ENCODE assay signal across 13 mouse cellular contexts in genomic region chr11:61526872-61527271, GRCm38 (mm10). TPM values are rescaled to one million over a fixed set of nuclear protein-coding genes. Genes with fewer than 3 reads are reported as not detected.
A peak's percentile ranks its signal among the peaks of the same experiment; 100 is the strongest.
DNase-seq lines count a peak whose midpoint lies in the region; ATAC-seq and TF ChIP-seq lines count a peak whose summit lies in the region.
"Had no signal": no experiment of that assay in that cellular context is flagged by ENCODE, and none has a peak within 500 bp of the region (broad histone marks: within the 10 kb centered on the region; RNA-seq: fewer than 3 reads in every experiment).

No protein-coding gene starts in this region.

- H3K9ac ChIP-seq in hindbrain, postnatal 0 days (replicated peaks; ENCODE audit: low read length), result no peak overlapping the region
- H3K9ac ChIP-seq in midbrain, embryonic 13.5 days (replicated peaks), result no peak overlapping the region
- H3K9ac ChIP-seq: heart, embryonic 12.5 days; limb, embryonic 12.5 days had no signal

- ATAC-seq in hindbrain, postnatal 0 days, result no peak
- ATAC-seq in midbrain, embryonic 13.5 days, result no peak

- no peaks in the 10 kb centered on the region for H3K27me3 ChIP-seq in hindbrain, postnatal 0 days (ENCODE audit: insufficient read depth, low read length)
- H3K27me3 ChIP-seq in hindbrain, embryonic 10.5 days (ENCODE audit: insufficient read depth, poor library complexity, severe bottlenecking), result no peaks in the 10 kb centered on the region
- H3K27me3 ChIP-seq in midbrain, embryonic 13.5 days, result no peaks in the 10 kb centered on the region
- H3K27me3 ChIP-seq: CH12.LX; heart, embryonic 12.5 days; limb, embryonic 12.5 days had no signal

- DNase-seq in hindbrain, postnatal 0 days (ENCODE audit: low spot score), result peak; percentile 33
- DNase-seq in hindbrain, embryonic 10.5 days (ENCODE audit: low spot score), result no peak
- peak; percentile 24 for DNase-seq in urinary bladder, postnatal 14 days (ENCODE audit: low spot score)
- no peak for DNase-seq in urinary bladder, postnatal 10 days (ENCODE audit: low spot score)
- peak; percentile 89 for DNase-seq in cerebellum, adult 8-10 months
- DNase-seq in yolk sac, embryonic 10.5 days (ENCODE audit: low spot score), result no peak
- DNase-seq: kidney, postnatal 10 days had no signal

- no peak for TF ChIP-seq CTCF in hindbrain, postnatal 0 days (IDR thresholded peaks at IDR 0.05; ENCODE audit: low read depth)

- WGBS in hindbrain, postnatal 0 days, result 63% methylated on average over 1 of the region's 1 CpGs
- WGBS in hindbrain, embryonic 10.5 days, result 91% methylated on average over 1 of the region's 1 CpGs
- 95% methylated on average over 1 of the region's 1 CpGs for WGBS in midbrain, embryonic 13.5 days

- H3K4me3 ChIP-seq in hindbrain, postnatal 0 days (ENCODE audit: low read length), result no peak overlapping the region
- H3K4me3 ChIP-seq in hindbrain, embryonic 10.5 days, result no peak overlapping the region
- H3K4me3 ChIP-seq in midbrain, embryonic 13.5 days (replicated peaks), result no peak overlapping the region
- H3K4me3 ChIP-seq: heart, embryonic 12.5 days; limb, embryonic 12.5 days had no signal

- H3K36me3 ChIP-seq in hindbrain, postnatal 0 days (ENCODE audit: insufficient read depth, low read length), result peaks cover 11% of the 10 kb centered on the region; the same call in 1 of the 2 replicates
- H3K36me3 ChIP-seq in hindbrain, embryonic 10.5 days, result peaks cover 72% of the 10 kb centered on the region
- peaks cover 16% of the 10 kb centered on the region for H3K36me3 ChIP-seq in midbrain, embryonic 13.5 days

- H3K4me2 ChIP-seq in hindbrain, postnatal 0 days (ENCODE audit: low read depth, low read length), result no peak overlapping the region
- no peak overlapping the region for H3K4me2 ChIP-seq in midbrain, embryonic 13.5 days (replicated peaks)
- H3K4me2 ChIP-seq: heart, embryonic 12.5 days; limb, embryonic 12.5 days had no signal

- no peaks in the 10 kb centered on the region; the same call in 1 of the 2 replicates for H3K4me1 ChIP-seq in hindbrain, postnatal 0 days (ENCODE audit: insufficient read depth, low read length)
- H3K4me1 ChIP-seq in hindbrain, embryonic 10.5 days (replicated peaks), result peaks cover 11% of the 10 kb centered on the region
- peaks cover 11% of the 10 kb centered on the region for H3K4me1 ChIP-seq in midbrain, embryonic 13.5 days (replicated peaks)
- H3K4me1 ChIP-seq: limb, embryonic 12.5 days had no signal

- H3K9me3 ChIP-seq in hindbrain, postnatal 0 days (ENCODE audit: low read length), result no peaks in the 10 kb centered on the region
- no peaks in the 10 kb centered on the region for H3K9me3 ChIP-seq in hindbrain, embryonic 10.5 days
- no peaks in the 10 kb centered on the region for H3K9me3 ChIP-seq in midbrain, embryonic 13.5 days
- H3K9me3 ChIP-seq: heart, embryonic 12.5 days; limb, embryonic 12.5 days had no signal

- no peak overlapping the region for H3K27ac ChIP-seq in hindbrain, postnatal 0 days
- H3K27ac ChIP-seq in hindbrain, embryonic 10.5 days, result no peak overlapping the region
- H3K27ac ChIP-seq in midbrain, embryonic 13.5 days, result no peak overlapping the region
- H3K27ac ChIP-seq: limb, embryonic 12.5 days; macrophage had no signal

RNA-seq across cellular contexts. Expression of gene B9d1, which starts 21.9 kb away (rescaled TPM):
- 22.8 and 33.9 TPM in 2 replicates for total RNA-seq in hindbrain, postnatal 0 days (2014; rRNA removed)
- 26.2 and 29.7 TPM in 2 replicates for polyA plus RNA-seq in hindbrain, postnatal 0 days (2015; fragmentation: Nextera tagmentation; extraction: Ambion mirVana)
- 51.9 and 54.7 TPM in 2 replicates for polyA plus RNA-seq in hindbrain, embryonic 10.5 days (2016; fragmentation: Nextera tagmentation; extraction: Ambion mirVana)
- polyA plus RNA-seq in midbrain, embryonic 13.5 days (2015; fragmentation: Nextera tagmentation; extraction: Ambion mirVana), result 38.3 and 40.8 TPM in 2 replicates
- total RNA-seq: monocyte, adult 5-6 weeks had no signal

RNA-seq across cellular contexts. Expression of gene Mapk7, which starts 32.7 kb away (rescaled TPM):
- 50.5 and 58.8 TPM in 2 replicates for total RNA-seq in hindbrain, postnatal 0 days (2014; rRNA removed)
- polyA plus RNA-seq in hindbrain, postnatal 0 days (2015; fragmentation: Nextera tagmentation; extraction: Ambion mirVana), result 43.1 TPM in 2 replicates
- polyA plus RNA-seq in hindbrain, embryonic 10.5 days (2016; fragmentation: Nextera tagmentation; extraction: Ambion mirVana), result 99.5 and 107 TPM in 2 replicates
- 76.6 and 87.2 TPM in 2 replicates for polyA plus RNA-seq in midbrain, embryonic 13.5 days (2015; fragmentation: Nextera tagmentation; extraction: Ambion mirVana)

RNA-seq across cellular contexts. Expression of gene Mfap4, which starts 41.6 kb away (rescaled TPM):
- 42.1 and 68.1 TPM in 2 replicates for total RNA-seq in hindbrain, postnatal 0 days (2014; rRNA removed)
- polyA plus RNA-seq in hindbrain, postnatal 0 days (2015; fragmentation: Nextera tagmentation; extraction: Ambion mirVana), result 38.7 and 43.3 TPM in 2 replicates
- polyA plus RNA-seq in hindbrain, embryonic 10.5 days (2016; fragmentation: Nextera tagmentation; extraction: Ambion mirVana), result 78.2 and 88.3 TPM in 2 replicates
- polyA plus RNA-seq in midbrain, embryonic 13.5 days (2015; fragmentation: Nextera tagmentation; extraction: Ambion mirVana), result 28.6 and 35.4 TPM in 2 replicates
- total RNA-seq: CH12.LX; monocyte, adult 5-6 weeks had no signal
- polyA plus RNA-seq: macrophage had no signal

RNA-seq across cellular contexts. Expression of gene Epn2, which starts 52.6 kb away (rescaled TPM):
- total RNA-seq in hindbrain, postnatal 0 days (2014; rRNA removed), result 76.4 and 84.2 TPM in 2 replicates
- polyA plus RNA-seq in hindbrain, postnatal 0 days (2015; fragmentation: Nextera tagmentation; extraction: Ambion mirVana), result 56.1 and 59.9 TPM in 2 replicates
- 23.3 and 25.7 TPM in 2 replicates for polyA plus RNA-seq in hindbrain, embryonic 10.5 days (2016; fragmentation: Nextera tagmentation; extraction: Ambion mirVana)
- 48.3 and 51.2 TPM in 2 replicates for polyA plus RNA-seq in midbrain, embryonic 13.5 days (2015; fragmentation: Nextera tagmentation; extraction: Ambion mirVana)
- total RNA-seq: monocyte, adult 5-6 weeks had no signal

Comparison
In these comparisons a context has a peak if more than half of its experiments do, and no peak if none do; other contexts are left out.
1. DNase-seq: peak in hindbrain, postnatal 0 days (single experiment), urinary bladder, postnatal 14 days (single experiment) and cerebellum, adult 8-10 months (single experiment); none in hindbrain, embryonic 10.5 days (single experiment), urinary bladder, postnatal 10 days (single experiment) and yolk sac, embryonic 10.5 days (single experiment).